Mouse (Mus musculus) stomach, embryonic 15.5 days (tissue): Measurements from ENCODE around the gene Sephs2. TPM values are rescaled to one million over a fixed set of nuclear protein-coding genes. Genes with fewer than 3 reads are reported as not detected.

Source experiments
- ATAC-seq: fragments of 200-750 bp; cut with Nextera tagmentation; 2 replicates; pipeline ENCODE4 v1.8.0; 2017; ENCODE audit warnings: low read depth, moderate number of reproducible peaks, moderate TSS enrichment; ENCODE audit not compliant: insufficient read depth, low FRiP score
- H3K27ac ChIP-seq: fragments of 300-500 bp; sonication (generic); 2 replicates; pipeline ENCODE4 v1.5.1; 2015; ENCODE audit warnings: mild to moderate bottlenecking, inconsistent platforms
- H3K27me3 ChIP-seq: fragments of 300-500 bp; sonication (generic); replicated peaks from 2 replicates; pipeline ENCODE4 v1.6.1; 2015; ENCODE audit warnings: inconsistent platforms
- H3K36me3 ChIP-seq: fragments of 300-500 bp; sonication (generic); 2 replicates; pipeline ENCODE4 v1.6.1; 2015; ENCODE audit warnings: inconsistent platforms
- H3K4me1 ChIP-seq: fragments of 300-500 bp; sonication (generic); 2 replicates; pipeline ENCODE4 v1.6.1; 2015; ENCODE audit warnings: inconsistent platforms
- H3K4me2 ChIP-seq: fragments of 300-500 bp; sonication (generic); 2 replicates; pipeline ENCODE4 v1.6.1; 2015; ENCODE audit warnings: mild to moderate bottlenecking, inconsistent platforms
- H3K4me3 ChIP-seq: fragments of 300-500 bp; sonication (generic); replicated peaks from 2 replicates; pipeline ENCODE4 v1.5.1; 2015; ENCODE audit warnings: inconsistent platforms
- H3K9ac ChIP-seq: fragments of 300-500 bp; sonication (generic); 2 replicates; pipeline ENCODE4 v1.6.1; 2015; ENCODE audit warnings: inconsistent platforms
- H3K9me3 ChIP-seq: fragments of 300-500 bp; sonication (generic); 2 replicates; pipeline ENCODE4 v1.6.1; 2016; ENCODE audit warnings: inconsistent platforms
- WGBS: fragments of 180-500 bp; shearing (Covaris S2); methylation state at CpG from one replicate; pipeline ENCODE4 v1.1.7; 2015; 5-methylcytosine and 5-hydroxymethylcytosine counted together
- polyA plus RNA-seq: library from polyadenylated mRNA; unstranded; fragments of >200 nt; fragmentation: Nextera tagmentation; extraction: Ambion mirVana; gene quantifications from 2 replicates; pipeline ENCODE4 v1.2.1, GENCODE M21; 2015

Gene Sephs2
- polyA plus RNA-seq, result 139 and 163 TPM in 2 replicates

- H3K27me3 ChIP-seq, result no peaks in the 10 kb centered on the region
- peak within 1 kb of the TSS; percentile 64 for H3K4me3 ChIP-seq
- ATAC-seq, result peak; percentile 83
- peak within 1 kb of the TSS; percentile 77 for H3K4me2 ChIP-seq
- peak within 1 kb of the TSS; percentile 77 for H3K27ac ChIP-seq
- H3K36me3 ChIP-seq, result peaks cover 4% of the 10 kb centered on the region; the same call in 1 of the 2 replicates
- peaks cover 15% of the 10 kb centered on the region for H3K4me1 ChIP-seq
- 3% methylated on average over 39 of the region's 39 CpGs for WGBS
- peak within 1 kb of the TSS; percentile 82 for H3K9ac ChIP-seq
- no peaks in the 10 kb centered on the region for H3K9me3 ChIP-seq
Observed at GRCm38 (mm10) chr7:127273925-127274789, at the start of gene Sephs2. Sephs2 (minus strand) TSS chr7:127274055.

DNA sequence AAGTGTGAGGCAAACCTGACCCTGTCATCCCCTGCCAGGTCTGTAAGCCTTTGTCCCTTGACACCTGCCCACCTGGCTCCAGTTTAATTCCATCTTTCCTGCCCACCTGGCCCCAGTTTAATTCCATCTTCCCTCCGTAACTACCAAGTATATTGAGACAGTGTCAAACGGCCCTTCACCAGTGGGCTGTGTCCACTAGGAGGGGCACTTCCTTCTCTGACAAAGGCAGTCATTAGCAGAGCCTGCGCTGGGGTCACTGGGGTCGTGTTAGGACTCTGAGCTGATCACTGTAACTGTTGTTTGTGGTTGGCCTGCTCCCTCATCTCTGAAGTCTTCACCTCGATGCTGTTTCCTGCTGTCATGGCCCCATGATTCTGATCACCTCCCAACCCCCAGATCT is 48.2 kb upstream of the Sephs2 start:
- Histone ChIP-seq H3K4me2 (no peak overlapping the region), H3K27me3 (no peaks in the 10 kb centered on the region), H3K4me1 (no peaks in the 10 kb centered on the region), H3K36me3 (no peaks in the 10 kb centered on the region), H3K9ac (no peak overlapping the region), H3K9me3 (no peaks in the 10 kb centered on the region), H3K4me3 (no peak overlapping the region), H3K27ac (no peak overlapping the region)
- ATAC-seq, result no peak
- 36% methylated on average over 5 of the region's 5 CpGs for WGBS

- H3K4me2 ChIP-seq, result no peak overlapping the region
- H3K4me1 ChIP-seq, result no peaks in the 10 kb centered on the region
- H3K27me3 ChIP-seq, result no peaks in the 10 kb centered on the region
- no peak overlapping the region for H3K27ac ChIP-seq
- no peak for ATAC-seq
- no peak overlapping the region for H3K9ac ChIP-seq
- H3K36me3 ChIP-seq, result no peaks in the 10 kb centered on the region
- H3K9me3 ChIP-seq, result no peaks in the 10 kb centered on the region
- WGBS, result 70% methylated on average over 4 of the region's 4 CpGs
- H3K4me3 ChIP-seq, result no peak overlapping the region
Observed at GRCm38 (mm10) chr7:127321106-127321505, 47.3 kb upstream of the Sephs2 start.

GRCm38 (mm10) chr7:127313912-127314311 is 40.1 kb upstream of the Sephs2 start:
- H3K4me2 ChIP-seq, result no peak overlapping the region
- ATAC-seq, result no peak
- H3K9me3 ChIP-seq, result no peaks in the 10 kb centered on the region
- no peaks in the 10 kb centered on the region for H3K27me3 ChIP-seq
- no peak overlapping the region for H3K27ac ChIP-seq
- H3K36me3 ChIP-seq, result no peaks in the 10 kb centered on the region
- no peak overlapping the region for H3K4me3 ChIP-seq
- no peak overlapping the region for H3K9ac ChIP-seq
- 45% methylated on average over 8 of the region's 8 CpGs for WGBS
- H3K4me1 ChIP-seq, result no peaks in the 10 kb centered on the region

- no peak overlapping the region for H3K4me2 ChIP-seq
- H3K36me3 ChIP-seq, result no peaks in the 10 kb centered on the region
- H3K9me3 ChIP-seq, result no peaks in the 10 kb centered on the region
- no peaks in the 10 kb centered on the region for H3K27me3 ChIP-seq
- no peak overlapping the region for H3K4me3 ChIP-seq
- WGBS, result 63% methylated on average over 12 of the region's 12 CpGs
- no peak overlapping the region for H3K9ac ChIP-seq
- no peak for ATAC-seq
- H3K27ac ChIP-seq, result no peak overlapping the region
- no peaks in the 10 kb centered on the region for H3K4me1 ChIP-seq
Observed at GRCm38 (mm10) chr7:127309951-127310350, 36.1 kb upstream of the Sephs2 start.

GRCm38 (mm10) chr7:127308887-127309286 is 35.0 kb upstream of the Sephs2 start:
- no peak overlapping the region for H3K4me2 ChIP-seq
- 0 out of 2 replicates have a peak overlapping the region, but pooled peaks have one; percentile 33 for H3K27ac ChIP-seq
- no peaks in the 10 kb centered on the region for H3K9me3 ChIP-seq
- H3K4me3 ChIP-seq, result no peak overlapping the region
- ATAC-seq, result no peak
- no peaks in the 10 kb centered on the region for H3K36me3 ChIP-seq
- no peaks in the 10 kb centered on the region for H3K27me3 ChIP-seq
- WGBS, result 69% methylated on average over 4 of the region's 4 CpGs
- H3K4me1 ChIP-seq, result no peaks in the 10 kb centered on the region
- no peak overlapping the region for H3K9ac ChIP-seq

DNA sequence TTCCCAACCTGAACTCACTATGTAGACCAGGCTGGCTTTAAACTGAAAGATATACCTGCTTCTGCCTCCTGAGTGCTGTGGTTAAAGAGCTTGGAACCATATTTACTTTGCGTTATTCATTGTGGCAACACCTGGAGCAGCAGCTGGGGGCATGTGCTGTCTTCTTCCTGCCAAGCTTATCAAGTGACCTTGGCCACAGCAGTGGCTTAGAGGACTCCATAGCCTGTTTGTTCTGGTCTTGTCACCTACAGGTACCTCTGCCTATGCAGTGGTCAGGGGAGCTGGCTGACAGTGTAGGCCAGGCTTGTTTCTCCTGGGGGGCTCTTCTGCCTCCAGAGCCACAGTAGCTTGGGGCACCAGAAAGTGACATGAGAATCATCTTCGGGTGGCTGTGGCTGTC is 34.6 kb upstream of the Sephs2 start:
- Histone ChIP-seq H3K27me3 (no peaks in the 10 kb centered on the region), H3K36me3 (no peaks in the 10 kb centered on the region), H3K9ac (no peak overlapping the region), H3K4me2 (no peak overlapping the region), H3K4me3 (no peak overlapping the region), H3K4me1 (no peaks in the 10 kb centered on the region), H3K27ac (0 out of 2 replicates have a peak overlapping the region, but pooled peaks have one; percentile 33), H3K9me3 (no peaks in the 10 kb centered on the region)
- WGBS, result 81% methylated on average over 2 of the region's 2 CpGs
- peak; percentile 58; the same call in 1 of the 2 replicates for ATAC-seq

DNA sequence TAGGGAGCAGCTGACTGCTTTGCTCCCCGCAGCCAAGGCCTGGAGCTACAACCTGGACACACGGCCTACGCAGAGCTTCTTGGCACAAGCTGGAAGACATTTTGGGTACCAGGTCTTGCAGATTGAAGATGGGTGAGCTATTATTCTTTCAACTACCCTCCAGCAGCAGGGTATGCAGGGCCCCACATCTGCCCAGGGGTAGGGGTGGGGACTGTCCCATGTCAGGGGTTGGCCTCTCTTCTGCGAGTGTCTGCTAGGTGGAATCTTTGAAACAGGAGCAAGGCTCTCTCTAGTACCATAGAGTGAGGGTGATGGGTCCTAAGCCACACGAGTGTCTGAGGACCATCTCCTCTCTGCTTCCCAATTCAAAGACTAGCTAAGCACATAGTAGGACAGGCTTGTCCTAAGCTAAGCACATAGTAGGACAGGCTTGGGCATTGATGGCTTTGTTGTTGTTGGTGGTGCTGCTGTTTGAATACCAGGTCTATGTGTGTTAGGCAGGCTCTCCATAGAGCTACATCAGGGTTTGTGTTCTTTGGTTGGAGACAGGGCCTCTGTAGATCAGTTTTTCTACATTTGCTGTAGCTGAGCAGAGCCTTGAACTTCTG is 23.8 kb upstream of the Sephs2 start:
- Histone ChIP-seq H3K27me3 (no peaks in the 10 kb centered on the region), H3K4me3 (no peak overlapping the region), H3K4me2 (no peak overlapping the region), H3K9ac (no peak overlapping the region), H3K9me3 (no peaks in the 10 kb centered on the region), H3K36me3 (no peaks in the 10 kb centered on the region), H3K27ac (no peak overlapping the region), H3K4me1 (no peaks in the 10 kb centered on the region)
- ATAC-seq, result no peak
- WGBS, result 96% methylated on average over 5 of the region's 5 CpGs

- no peaks in the 10 kb centered on the region for H3K36me3 ChIP-seq
- no peaks in the 10 kb centered on the region for H3K9me3 ChIP-seq
- H3K27ac ChIP-seq, result no peak overlapping the region
- H3K4me3 ChIP-seq, result peak overlapping the region; percentile 2; the same call in 1 of the 2 replicates
- no peaks in the 10 kb centered on the region for H3K27me3 ChIP-seq
- H3K4me2 ChIP-seq, result no peak overlapping the region
- no peak overlapping the region for H3K9ac ChIP-seq
- ATAC-seq, result no peak
- no peaks in the 10 kb centered on the region for H3K4me1 ChIP-seq
- 83% methylated on average over 5 of the region's 5 CpGs for WGBS
Observed at GRCm38 (mm10) chr7:127296786-127297555, 23.1 kb upstream of the Sephs2 start.

GRCm38 (mm10) chr7:127296098-127296497 is 22.2 kb upstream of the Sephs2 start, which contains the start of gene Itgal:
Itgal (plus strand) TSS chr7:127296260.
- no peak within 1 kb of the TSS for H3K4me2 ChIP-seq
- no peak within 1 kb of the TSS for H3K9ac ChIP-seq
- no peak for ATAC-seq
- H3K36me3 ChIP-seq, result no peaks in the 10 kb centered on the region
- WGBS, result 79% methylated on average over 11 of the region's 11 CpGs
- no peaks in the 10 kb centered on the region for H3K27me3 ChIP-seq
- H3K27ac ChIP-seq, result no peak within 1 kb of the TSS
- no peaks in the 10 kb centered on the region for H3K9me3 ChIP-seq
- H3K4me1 ChIP-seq, result no peaks in the 10 kb centered on the region
- peak within 1 kb of the TSS; percentile 2; the same call in 1 of the 2 replicates for H3K4me3 ChIP-seq

GRCm38 (mm10) chr7:127290142-127290541 is 16.3 kb upstream of the Sephs2 start:
- Histone ChIP-seq H3K9me3 (no peaks in the 10 kb centered on the region), H3K9ac (no peak overlapping the region), H3K4me1 (no peaks in the 10 kb centered on the region), H3K27me3 (no peaks in the 10 kb centered on the region), H3K4me2 (no peak overlapping the region), H3K4me3 (no peak overlapping the region), H3K36me3 (no peaks in the 10 kb centered on the region), H3K27ac (no peak overlapping the region)
- ATAC-seq, result no peak
- WGBS, result 56% methylated on average over 8 of the region's 8 CpGs
